Mouse (Mus musculus) intestine, embryonic 16.5 days (tissue): ENCODE measurements around the gene Dock10. TPM values are rescaled to one million over a fixed set of nuclear protein-coding genes. Genes with fewer than 3 reads are reported as not detected.
A peak's percentile ranks its signal among the peaks of the same experiment; 100 is the strongest.

ENCODE experiments used
- ATAC-seq: fragments of 200-750 bp; cut with Nextera tagmentation; 2 replicates; pipeline ENCODE4 v1.8.0; 2017; ENCODE audit warnings: moderate TSS enrichment, moderate library complexity
- H3K27ac ChIP-seq: fragments of 300-500 bp; sonication (generic); 2 replicates; pipeline ENCODE4 v1.5.1; 2014; ENCODE audit warnings: mild to moderate bottlenecking, low read length
- H3K27me3 ChIP-seq: fragments of 300-500 bp; sonication (generic); replicated peaks from 2 replicates; pipeline ENCODE4 v1.6.1; 2014; ENCODE audit warnings: low read length, control low read depth, mixed read lengths; ENCODE audit not compliant: control insufficient read depth, insufficient read depth
- H3K36me3 ChIP-seq: fragments of 300-500 bp; sonication (generic); 2 replicates; pipeline ENCODE4 v1.6.1; 2014; ENCODE audit warnings: low read length, control low read depth; ENCODE audit not compliant: control insufficient read depth, insufficient read depth
- H3K4me1 ChIP-seq: fragments of 300-500 bp; sonication (generic); 2 replicates; pipeline ENCODE4 v1.6.1; 2014; ENCODE audit warnings: low read length, control low read depth, mixed read lengths; ENCODE audit not compliant: control insufficient read depth, insufficient read depth
- H3K4me2 ChIP-seq: fragments of 300-500 bp; sonication (generic); 2 replicates; pipeline ENCODE4 v1.6.1; 2014; ENCODE audit warnings: low read depth, low read length, control low read depth
- H3K4me3 ChIP-seq: fragments of 300-500 bp; sonication (generic); 2 replicates; pipeline ENCODE4 v1.5.1; 2014; ENCODE audit warnings: mild to moderate bottlenecking, low read length
- H3K9ac ChIP-seq: fragments of 300-500 bp; sonication (generic); 2 replicates; pipeline ENCODE4 v1.6.1; 2014; ENCODE audit warnings: low read depth, low read length
- H3K9me3 ChIP-seq: fragments of 300-500 bp; sonication (generic); 2 replicates; pipeline ENCODE4 v1.6.1; 2016; ENCODE audit warnings: low read length, control low read depth; ENCODE audit not compliant: control insufficient read depth
- WGBS: fragments of 180-500 bp; shearing (Covaris S2); extraction: QIAGEN DNeasy Blood & Tissue Kit; methylation state at CpG from one replicate; pipeline ENCODE4 v1.1.7; 2014; 5-methylcytosine and 5-hydroxymethylcytosine counted together
- polyA plus RNA-seq: library from polyadenylated mRNA; unstranded; fragments of >200 nt; fragmentation: Nextera tagmentation; extraction: Ambion mirVana; gene quantifications from 2 replicates; pipeline ENCODE4 v1.2.1, GENCODE M21; 2015

Gene Dock10
- 3.3 and 3.7 TPM in 2 replicates for polyA plus RNA-seq

GRCm38 (mm10) chr1:80757977-80758797, at the start of gene Dock10:
Gene Dock10 (minus strand): TSS chr1:80758527.
- Histone ChIP-seq H3K27me3 (peaks cover 12% of the 10 kb centered on the region; the same call in 1 of the 2 replicates), H3K9ac (peak within 1 kb of the TSS; percentile 66), H3K4me2 (peak within 1 kb of the TSS; percentile 87), H3K27ac (no peak within 1 kb of the TSS), H3K9me3 (no peaks in the 10 kb centered on the region), H3K4me3 (peak within 1 kb of the TSS; percentile 63), H3K4me1 (peaks cover 6% of the 10 kb centered on the region; the same call in 1 of the 2 replicates), H3K36me3 (no peaks in the 10 kb centered on the region)
- ATAC-seq: peak; percentile 68
- under 1% methylated on average over 69 of the region's 82 CpGs for WGBS

- no peaks in the 10 kb centered on the region for H3K36me3 ChIP-seq
- no peak overlapping the region for H3K4me3 ChIP-seq
- H3K9me3 ChIP-seq: no peaks in the 10 kb centered on the region
- no peaks in the 10 kb centered on the region for H3K4me1 ChIP-seq
- whole genome bisulfite sequencing: 60% methylated on average over 3 of the region's 3 CpGs
- H3K27me3 ChIP-seq: no peaks in the 10 kb centered on the region
- no peak overlapping the region for H3K9ac ChIP-seq
- H3K27ac ChIP-seq: no peak overlapping the region
- H3K4me2 ChIP-seq: no peak overlapping the region
- no peak for ATAC-seq
Measured at GRCm38 (mm10) chr1:80806835-80807398, 48.6 kb upstream of the Dock10 start.

- H3K4me3 ChIP-seq: no peak overlapping the region
- H3K4me1 ChIP-seq: no peaks in the 10 kb centered on the region
- 64% methylated on average over 3 of the region's 3 CpGs for WGBS
- H3K36me3 ChIP-seq: no peaks in the 10 kb centered on the region
- H3K27me3 ChIP-seq: no peaks in the 10 kb centered on the region
- no peak overlapping the region for H3K9ac ChIP-seq
- H3K9me3 ChIP-seq: no peaks in the 10 kb centered on the region
- ATAC-seq: no peak
- no peak overlapping the region for H3K27ac ChIP-seq
- H3K4me2 ChIP-seq: no peak overlapping the region
Measured at GRCm38 (mm10) chr1:80802023-80802422, 43.7 kb upstream of the Dock10 start.

GRCm38 (mm10) chr1:80785066-80785779, 26.9 kb upstream of the Dock10 start:
- Histone ChIP-seq H3K27me3 (no peaks in the 10 kb centered on the region), H3K4me2 (no peak overlapping the region), H3K9ac (no peak overlapping the region), H3K4me3 (no peak overlapping the region), H3K9me3 (no peaks in the 10 kb centered on the region), H3K4me1 (no peaks in the 10 kb centered on the region), H3K36me3 (no peaks in the 10 kb centered on the region), H3K27ac (no peak overlapping the region)
- WGBS: 89% methylated on average over 2 of the region's 2 CpGs
- no peak for ATAC-seq

- H3K27me3 ChIP-seq: no peaks in the 10 kb centered on the region
- H3K4me3 ChIP-seq: no peak overlapping the region
- H3K4me1 ChIP-seq: no peaks in the 10 kb centered on the region
- ATAC-seq: no peak
- H3K9me3 ChIP-seq: no peaks in the 10 kb centered on the region
- H3K9ac ChIP-seq: no peak overlapping the region
- no peak overlapping the region for H3K4me2 ChIP-seq
- no peak overlapping the region for H3K27ac ChIP-seq
- no peaks in the 10 kb centered on the region for H3K36me3 ChIP-seq
- WGBS: 63% methylated on average over 3 of the region's 3 CpGs
Measured at GRCm38 (mm10) chr1:80784155-80784554, 25.8 kb upstream of the Dock10 start.

- H3K4me1 ChIP-seq: no peaks in the 10 kb centered on the region
- 78% methylated on average over 2 of the region's 2 CpGs for WGBS
- no peak for ATAC-seq
Measured at GRCm38 (mm10) chr1:80765504-80765903, 7.2 kb upstream of the Dock10 start.

GRCm38 (mm10) chr1:80763042-80763950, 5.0 kb upstream of the Dock10 start:
- no peak for ATAC-seq
- Histone ChIP-seq H3K27me3 (peaks cover 6% of the 10 kb centered on the region; the same call in 1 of the 2 replicates), H3K9me3 (no peaks in the 10 kb centered on the region), H3K27ac (no peak overlapping the region), H3K4me3 (no peak overlapping the region), H3K4me1 (0 out of 2 replicates have a peak, but pooled peaks cover 2% of the 10 kb centered on the region), H3K36me3 (no peaks in the 10 kb centered on the region), H3K9ac (no peak overlapping the region), H3K4me2 (no peak overlapping the region)
- WGBS: 64% methylated on average over 4 of the region's 4 CpGs

More at GRCm38 (mm10) chr1:80765504-80765903, 7.2 kb upstream of the Dock10 start:
- Histone ChIP-seq H3K9ac (no peak overlapping the region), H3K27me3 (no peaks in the 10 kb centered on the region), H3K36me3 (no peaks in the 10 kb centered on the region), H3K4me2 (no peak overlapping the region), H3K9me3 (no peaks in the 10 kb centered on the region), H3K4me3 (no peak overlapping the region), H3K27ac (no peak overlapping the region)

- Histone ChIP-seq H3K27ac (no peak overlapping the region), H3K4me2 (peak overlapping the region; percentile 87), H3K36me3 (no peaks in the 10 kb centered on the region), H3K4me3 (peak overlapping the region; percentile 63), H3K9me3 (no peaks in the 10 kb centered on the region), H3K9ac (peak overlapping the region; percentile 66), H3K27me3 (peaks cover 12% of the 10 kb centered on the region; the same call in 1 of the 2 replicates), H3K4me1 (peaks cover 6% of the 10 kb centered on the region; the same call in 1 of the 2 replicates)
- 10% methylated on average over 6 of the region's 6 CpGs for WGBS
- ATAC-seq: no peak
Measured at GRCm38 (mm10) chr1:80758798-80759184, 464 bp upstream of the Dock10 start.
